Mouse (Mus musculus) ZHBTc4 (cell line): ENCODE measurements around the gene Irak1.
A peak's percentile ranks its signal among the peaks of the same experiment; 100 is the strongest.

Experiments used
- DNase-seq: peaks from one replicate; pipeline ENCODE4 v3.0.0-alpha.2; 2011; ENCODE audit warnings: low read depth, low spot score

Irak1 gene

GRCm38 (mm10) chrX:74023188-74024049, at the start of gene Irak1:
TSS of gene Irak1 (minus strand) at chrX:74023918.
- DNase-seq = peak; percentile 83

DNA sequence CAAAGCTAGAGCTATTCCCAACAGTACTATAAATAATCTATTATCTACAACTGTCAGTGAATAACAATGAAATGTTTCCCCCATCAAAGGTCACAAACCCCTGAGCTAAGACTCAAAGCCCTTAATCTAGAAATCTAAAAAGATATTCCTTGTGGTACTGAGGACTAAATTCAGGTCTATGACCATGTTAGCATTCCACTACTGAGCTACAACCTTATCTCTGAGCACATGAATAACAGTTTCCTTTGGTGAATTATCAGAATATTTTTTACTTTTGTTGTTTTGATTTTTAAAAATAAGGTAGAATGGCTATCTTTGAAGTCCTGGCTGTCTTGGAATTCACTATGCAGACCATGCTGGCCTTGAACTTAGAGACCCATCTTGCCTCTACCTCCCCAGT, 47.1 kb upstream of the Irak1 start:
- no peak for DNase-seq

DNA sequence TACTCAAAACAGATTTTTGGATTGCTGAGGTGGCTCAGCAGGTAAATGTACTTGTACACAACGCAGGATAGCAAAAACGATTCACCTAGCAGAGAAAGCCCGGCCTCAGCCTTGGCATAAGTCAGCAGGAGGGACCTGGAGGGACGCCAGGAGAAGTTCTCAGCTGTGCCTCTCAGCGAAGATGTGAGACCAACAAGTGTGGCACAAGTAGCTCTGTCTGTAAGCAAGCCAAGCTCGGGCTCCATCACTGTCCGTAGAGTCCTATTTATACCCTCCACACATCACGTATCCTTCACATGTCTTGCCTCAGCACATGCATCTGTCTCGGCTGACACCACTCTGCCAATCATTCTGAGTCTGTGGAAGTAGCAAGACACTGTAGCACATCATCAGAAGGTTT, 44.2 kb upstream of the Irak1 start:
- no peak for DNase-seq

DNA sequence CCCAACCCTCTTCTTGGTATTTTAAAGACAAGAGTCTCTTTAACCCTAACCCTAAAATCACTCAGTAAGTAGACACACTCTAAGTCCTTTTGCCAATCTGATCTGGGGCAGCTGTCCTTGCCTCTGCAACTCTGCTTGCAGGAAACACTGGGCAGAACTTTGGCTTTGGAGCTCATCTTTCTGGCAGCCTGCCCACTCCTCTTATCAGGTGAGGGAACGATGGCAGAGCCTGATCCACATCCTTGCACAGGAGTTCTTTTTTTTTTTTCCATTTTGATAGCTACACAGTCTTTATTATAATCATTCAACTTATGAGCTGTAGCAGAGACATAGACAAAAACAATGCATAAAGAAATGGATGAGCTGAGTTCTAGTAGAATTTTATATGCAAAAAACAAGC, 21.4 kb upstream of the Irak1 start:
- no peak for DNase-seq

- DNase-seq = no peak
These were observed 14.1 kb upstream of the Irak1 start for GRCm38 (mm10) chrX:74037702-74038375.

DNA sequence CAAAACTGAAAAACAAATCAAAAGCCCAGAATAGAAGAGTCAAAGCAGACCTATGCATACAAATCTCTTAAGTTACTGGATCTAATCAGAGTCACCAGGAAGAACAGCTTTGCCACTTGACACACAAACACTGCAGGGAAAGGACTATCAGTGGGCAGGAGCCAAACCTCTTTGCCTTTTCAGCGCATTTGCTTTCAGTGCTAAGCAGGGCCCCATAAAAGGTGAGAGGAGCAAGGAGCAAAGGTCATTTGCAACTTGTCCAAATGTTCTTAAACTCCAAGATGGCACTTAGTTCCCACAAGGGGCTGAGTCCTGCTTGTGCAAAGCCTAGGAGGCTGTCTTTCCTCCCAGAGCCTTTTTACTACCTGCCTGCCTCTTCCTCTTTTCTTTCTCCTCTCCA, 6.3 kb upstream of the Irak1 start:
- no peak for DNase-seq

DNA sequence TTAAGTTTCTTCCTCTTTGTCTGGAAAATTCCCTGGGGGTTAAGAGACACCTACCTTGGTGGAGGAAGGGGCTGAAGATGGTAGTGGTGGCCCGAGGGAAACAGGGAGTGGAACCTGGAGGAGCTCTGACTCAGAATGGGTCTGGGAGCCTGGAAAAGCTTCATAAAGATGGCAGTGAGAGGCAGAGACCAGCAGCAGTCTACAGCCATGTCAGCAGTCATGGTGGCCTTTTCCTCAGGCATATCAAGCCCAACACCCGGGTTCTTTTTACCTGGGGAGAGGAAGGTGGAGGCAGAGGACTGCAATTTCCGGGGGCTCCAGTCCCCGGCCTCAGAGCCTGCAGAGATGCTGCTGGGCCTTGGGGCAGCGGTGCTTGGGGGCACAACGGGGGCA, 927 bp downstream of the Irak1 start:
- no peak for DNase-seq

DNA sequence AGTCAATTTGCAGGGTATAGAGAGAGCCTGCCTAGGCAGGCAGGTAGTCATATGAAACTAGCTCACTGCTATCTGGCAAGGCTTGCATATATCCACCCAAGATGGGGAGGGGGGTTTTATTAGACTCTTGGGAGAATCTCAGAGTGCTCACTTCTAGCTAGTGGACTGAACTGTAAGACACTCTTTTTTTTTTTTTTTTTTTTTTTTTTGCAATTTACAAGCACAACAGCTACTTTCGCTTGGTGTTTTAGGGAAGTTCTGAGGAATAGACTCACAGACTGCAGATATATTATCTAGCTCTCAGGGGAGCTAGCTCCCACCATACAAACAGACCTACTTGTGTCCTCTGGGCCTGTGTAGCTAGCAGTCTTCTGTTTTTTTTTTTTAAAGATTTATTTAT, 9.1 kb downstream of the Irak1 start:
- no peak for DNase-seq

GRCm38 (mm10) chrX:74008063-74008462, 15.7 kb downstream of the Irak1 start:
- peak; percentile 94 for DNase-seq

GRCm38 (mm10) chrX:74006401-74006800, 17.3 kb downstream of the Irak1 start:
- peak; percentile 39 for DNase-seq

- no peak for DNase-seq
These were observed 20.1 kb downstream of the Irak1 start for GRCm38 (mm10) chrX:74003644-74004043.

DNA sequence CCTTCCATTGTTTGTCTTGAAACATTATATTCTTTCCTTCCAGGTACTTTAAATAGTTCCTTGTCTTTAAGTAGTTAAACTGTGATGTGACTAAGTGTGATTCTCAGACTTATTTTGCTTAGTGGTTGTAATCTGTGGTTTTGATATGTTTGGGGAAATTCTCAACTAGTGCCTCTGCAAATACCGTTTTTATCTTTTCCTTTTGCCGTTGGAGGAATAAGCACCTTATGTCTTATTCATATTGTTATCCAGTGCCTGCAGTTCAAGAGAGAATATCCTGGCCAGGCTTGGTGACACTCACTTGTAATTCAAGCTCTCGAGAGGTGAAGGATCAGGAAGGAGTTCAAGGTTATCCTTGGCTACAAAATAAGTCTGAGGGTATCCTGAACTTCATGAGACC, 22.7 kb downstream of the Irak1 start:
- no peak for DNase-seq

- DNase-seq = peak; percentile 79
These were observed 24.5 kb downstream of the Irak1 start for GRCm38 (mm10) chrX:73998911-73999869.

GRCm38 (mm10) chrX:73977783-73978182, 45.9 kb downstream of the Irak1 start:
- no peak for DNase-seq

DNA sequence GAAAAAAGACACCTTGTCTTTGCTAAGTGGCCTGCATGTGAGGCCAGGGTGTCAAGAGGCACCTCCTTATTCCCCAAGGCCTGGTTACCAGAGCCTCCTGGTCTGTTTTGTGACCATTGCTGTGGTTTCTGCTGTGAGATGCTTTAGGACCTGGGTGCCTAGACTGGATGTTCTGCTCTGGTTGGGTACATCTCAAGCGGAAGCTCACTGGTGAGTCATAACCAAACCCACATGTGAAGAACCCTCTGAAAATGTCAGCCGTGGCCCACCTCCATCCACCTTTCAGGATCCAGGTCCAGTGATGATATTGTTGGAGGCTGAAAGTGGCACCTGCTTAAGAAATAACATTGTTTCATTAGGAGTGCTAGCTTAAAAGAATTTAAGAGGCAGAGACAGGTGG, 47.4 kb downstream of the Irak1 start:
- no peak for DNase-seq

- no peak for DNase-seq
These were observed 50.9 kb downstream of the Irak1 start for GRCm38 (mm10) chrX:73972774-73973173.

- DNase-seq = no peak
These were observed 52.9 kb downstream of the Irak1 start for GRCm38 (mm10) chrX:73970781-73971180.

DNA sequence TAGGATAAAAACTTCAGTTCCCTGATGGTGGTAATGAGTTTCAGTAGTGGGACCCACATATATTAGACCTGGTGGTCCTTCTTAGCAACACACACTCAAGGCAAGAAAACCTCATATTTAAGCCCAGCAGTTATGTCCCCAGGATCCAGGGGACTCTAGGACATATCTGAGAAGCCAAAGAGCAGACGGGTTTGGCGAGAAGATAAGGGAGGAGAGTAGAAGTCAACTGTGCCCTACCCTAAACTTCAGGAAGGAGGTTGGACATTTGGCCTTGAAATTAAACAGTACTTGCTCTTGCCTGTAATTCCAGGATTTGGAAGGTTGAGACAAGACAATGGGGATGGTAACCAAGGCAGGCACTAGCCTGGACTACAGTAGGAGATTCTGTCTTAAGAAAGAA, 54.0 kb downstream of the Irak1 start:
- DNase-seq = no peak

- DNase-seq = no peak
These were observed 54.6 kb downstream of the Irak1 start for GRCm38 (mm10) chrX:73969167-73969566.

GRCm38 (mm10) chrX:73967177-73968075, 56.3 kb downstream of the Irak1 start:
- DNase-seq = peak; percentile 95
